Mouse (Mus musculus): ENCODE measurements around the gene Scube1.

DNA sequence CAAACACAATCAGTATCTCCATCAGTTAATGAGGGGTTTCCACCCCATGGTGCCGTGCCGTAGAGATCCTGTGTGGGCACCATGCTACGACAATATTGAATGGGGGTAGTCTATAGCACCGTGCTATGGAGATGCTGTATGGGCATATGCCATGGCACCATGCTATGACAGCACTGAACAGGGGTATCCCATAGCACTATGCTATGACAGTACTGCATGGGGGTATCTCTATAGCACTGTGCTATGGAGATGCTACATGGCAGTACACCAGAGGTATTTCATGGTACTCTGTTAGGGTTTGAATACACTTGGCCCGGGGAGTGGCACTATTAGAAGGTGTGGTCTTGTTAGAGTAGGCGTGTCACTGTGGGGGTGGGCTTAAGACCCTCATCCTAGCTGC lies 47.7 kb downstream of the Scube1 start:
- TF ChIP-seq MAX (IDR thresholded peaks at IDR 0.05), result no peak
- TF ChIP-seq CTCF (IDR thresholded peaks at IDR 0.05; ENCODE audit: control insufficient read depth, insufficient read depth, insufficient read length), result no peak
- TF ChIP-seq USF1 (IDR thresholded peaks at IDR 0.05; ENCODE audit: low read depth), result no peak
- TF ChIP-seq CEBPB (IDR thresholded peaks at IDR 0.05; ENCODE audit: low read depth), result no peak
